Mouse (Mus musculus) heart, postnatal 36 days (tissue): ENCODE data around the gene Rsph10b. TPM values are rescaled to one million over a fixed set of nuclear protein-coding genes. Genes with fewer than 3 reads are reported as not detected.

Experiments used
- total RNA-seq, 2 experiments: library from RNA; stranded (reverse); gene quantifications; 2 replicates each; pipeline ENCODE4 v1.2.3; 2021

Gene Rsph10b
- total RNA-seq, 2 experiments from 2014 or later, result 0.11 to 0.19 TPM

Other genes starting within 250 kb of the Rsph10b start
- 1 to 10 TPM; 6.8 to 6.9 TPM for gene Usp42, start 200.8 kb upstream of the Rsph10b start, total RNA-seq
- 10 to 100 TPM; 18.6 to 20.4 TPM for gene Eif2ak1, start 115.2 kb upstream of the Rsph10b start, total RNA-seq
- gene Ankrd61, start 35.4 kb upstream of the Rsph10b start, total RNA-seq, result not detected
- 10 to 100 TPM; 34.1 to 38.5 TPM for gene Aimp2, start 23.2 kb upstream of the Rsph10b start, total RNA-seq
- gene Pms2, start 23.1 kb upstream of the Rsph10b start, total RNA-seq, result 1 to 10 TPM; 3.6 to 4.1 TPM
- gene Gm42421, start 4.9 kb upstream of the Rsph10b start, total RNA-seq, result not detected
- 10 to 100 TPM; 30.4 to 30.5 TPM for gene Ccz1, start 81.8 kb downstream of the Rsph10b start, total RNA-seq
- not detected for gene Ocm, start 93.6 kb downstream of the Rsph10b start, total RNA-seq
- gene Lmtk2, start 167.4 kb downstream of the Rsph10b start, total RNA-seq, result 10 to 100 TPM; 26.0 to 27.2 TPM